30 mouse cellular contexts compared by ENCODE assay signal in the genomic region with DNA sequence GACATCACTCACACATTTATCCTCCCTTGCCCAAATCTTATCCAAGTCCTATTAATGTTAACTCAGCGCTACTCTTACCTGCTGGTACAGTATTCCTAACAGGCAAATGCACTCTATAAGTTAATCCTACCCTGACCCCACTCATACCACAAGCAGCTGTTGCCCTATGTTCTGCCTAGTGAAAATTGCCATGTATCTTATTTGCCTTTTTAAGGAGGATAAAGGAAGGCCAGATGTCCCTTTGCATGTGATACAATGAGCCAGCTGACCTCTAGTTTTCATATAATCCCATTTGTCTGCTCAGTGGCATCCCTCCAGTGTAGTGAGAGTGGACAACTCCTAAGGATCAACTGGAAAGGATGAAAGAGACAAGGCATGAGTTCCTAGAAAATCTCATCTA.
"Had no signal": no experiment of that assay in that cellular context is flagged by ENCODE, and none has a peak within 500 bp of the region (broad histone marks: within the 10 kb centered on the region; RNA-seq: fewer than 3 reads in every experiment).

No protein-coding gene starts in this region.

- DNase-seq: left cerebral cortex, postnatal 4 days; liver; liver, embryonic 13.5 days; liver, postnatal 0 days; lung, adult 18-20 months; lung, adult 2 months; lung, embryonic 14.5 days; lung, postnatal 10 days; lung, postnatal 14 days; lung, postnatal 36 days; lung, postnatal 4 days; midbrain, embryonic 14.5 days had no signal

- ATAC-seq: liver, embryonic 12.5 days; liver, postnatal 0 days; lung, postnatal 0 days; midbrain, embryonic 13.5 days; midbrain, embryonic 15.5 days had no signal

- H3K4me1 ChIP-seq: limb, embryonic 10.5 days; limb, embryonic 12.5 days; limb, embryonic 13.5 days; limb, embryonic 15.5 days; liver, embryonic 12.5 days; liver, embryonic 13.5 days; liver, embryonic 15.5 days; lung, embryonic 15.5 days; megakaryocyte, embryonic 14.5 days; midbrain, embryonic 10.5 days; midbrain, embryonic 12.5 days; midbrain, embryonic 13.5 days; midbrain, embryonic 15.5 days had no signal

- H3K4me2 ChIP-seq: limb, embryonic 12.5 days; limb, embryonic 13.5 days; limb, embryonic 15.5 days; liver, embryonic 11.5 days; liver, embryonic 12.5 days; liver, embryonic 13.5 days; liver, embryonic 15.5 days; lung, embryonic 14.5 days; lung, embryonic 15.5 days; midbrain, embryonic 12.5 days; midbrain, embryonic 13.5 days; midbrain, embryonic 15.5 days had no signal

- H3K36me3 ChIP-seq: limb, embryonic 10.5 days; limb, embryonic 12.5 days; limb, embryonic 13.5 days; limb, embryonic 15.5 days; liver, embryonic 12.5 days; liver, embryonic 13.5 days; liver, embryonic 15.5 days; lung, embryonic 15.5 days; midbrain, embryonic 10.5 days; midbrain, embryonic 12.5 days; midbrain, embryonic 13.5 days; midbrain, embryonic 15.5 days had no signal

- H3K9ac ChIP-seq: limb, embryonic 12.5 days; limb, embryonic 13.5 days; limb, embryonic 15.5 days; liver, embryonic 12.5 days; liver, embryonic 13.5 days; liver, embryonic 14.5 days; liver, embryonic 15.5 days; liver, postnatal 0 days; lung, embryonic 14.5 days; lung, embryonic 15.5 days; midbrain, embryonic 12.5 days; midbrain, embryonic 13.5 days; midbrain, embryonic 15.5 days had no signal

- H3K9me3 ChIP-seq: limb, embryonic 10.5 days; limb, embryonic 12.5 days; limb, embryonic 13.5 days; limb, embryonic 15.5 days; liver, embryonic 12.5 days; liver, embryonic 13.5 days; liver, embryonic 15.5 days; lung, embryonic 15.5 days; megakaryocyte, embryonic 14.5 days; midbrain, embryonic 10.5 days; midbrain, embryonic 12.5 days; midbrain, embryonic 13.5 days; midbrain, embryonic 15.5 days had no signal

- H3K27ac ChIP-seq: left cerebral cortex, adult 2 months; limb, embryonic 10.5 days; limb, embryonic 12.5 days; limb, embryonic 13.5 days; limb, embryonic 15.5 days; liver, embryonic 12.5 days; liver, embryonic 13.5 days; liver, embryonic 14.5 days; liver, embryonic 15.5 days; lung, embryonic 15.5 days; macrophage; midbrain, embryonic 10.5 days; midbrain, embryonic 12.5 days; midbrain, embryonic 13.5 days; midbrain, embryonic 15.5 days had no signal

- H3K27me3 ChIP-seq: limb, embryonic 12.5 days; limb, embryonic 13.5 days; limb, embryonic 15.5 days; liver, embryonic 12.5 days; liver, embryonic 13.5 days; liver, embryonic 15.5 days; lung, embryonic 15.5 days; megakaryocyte, embryonic 14.5 days; midbrain, embryonic 12.5 days; midbrain, embryonic 13.5 days; midbrain, embryonic 15.5 days had no signal

- H3K4me3 ChIP-seq: left cerebral cortex, adult 2 months; limb, embryonic 10.5 days; limb, embryonic 12.5 days; limb, embryonic 13.5 days; limb, embryonic 15.5 days; liver, embryonic 12.5 days; liver, embryonic 13.5 days; liver, embryonic 15.5 days; lung, embryonic 15.5 days; megakaryocyte, embryonic 14.5 days; midbrain, embryonic 10.5 days; midbrain, embryonic 12.5 days; midbrain, embryonic 13.5 days; midbrain, embryonic 15.5 days; myocyte had no signal
